Mouse (Mus musculus) mammary gland, adult 2 months (tissue): ENCODE data around the gene Mbd3l1. TPM values are rescaled to one million over a fixed set of nuclear protein-coding genes. Genes with fewer than 3 reads are reported as not detected.

ENCODE experiments used
- polyA plus RNA-seq: library from polyadenylated mRNA; depleted of rRNA; stranded (reverse); fragments of >200 nt; gene quantifications from 2 replicates; pipeline ENCODE4 v1.2.3, GENCODE M21; 2012; ENCODE audit warnings: low replicate concordance; rRNA removed

The Mbd3l1 gene
- polyA plus RNA-seq = not detected in 2 replicates

DNA sequence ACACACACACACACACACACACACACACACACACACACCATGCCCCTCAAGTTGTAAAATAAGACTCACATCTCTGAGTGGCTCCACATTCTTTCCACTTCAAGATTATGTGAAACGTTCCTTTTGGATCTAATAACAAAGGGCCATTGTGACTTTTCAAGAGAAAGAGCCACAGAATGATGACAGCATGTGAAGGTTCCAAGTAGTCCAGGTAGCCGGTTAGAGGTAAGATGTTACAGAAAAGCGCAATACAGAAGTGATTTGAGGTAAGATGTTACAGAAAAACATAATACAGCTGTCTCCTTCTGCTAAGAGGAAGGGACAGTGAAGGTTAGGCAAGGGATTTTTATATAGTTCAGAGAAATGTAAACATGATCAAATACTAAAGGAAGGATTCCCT lies at the start of gene Mbd3l1, which contains the start of gene Zfp558:
TSS of gene Mbd3l1 (plus strand) at position 192 of the 400 bp plus-strand sequence.
TSS of gene Zfp558 (minus strand) at position 101 of the 400 bp plus-strand sequence.

DNA sequence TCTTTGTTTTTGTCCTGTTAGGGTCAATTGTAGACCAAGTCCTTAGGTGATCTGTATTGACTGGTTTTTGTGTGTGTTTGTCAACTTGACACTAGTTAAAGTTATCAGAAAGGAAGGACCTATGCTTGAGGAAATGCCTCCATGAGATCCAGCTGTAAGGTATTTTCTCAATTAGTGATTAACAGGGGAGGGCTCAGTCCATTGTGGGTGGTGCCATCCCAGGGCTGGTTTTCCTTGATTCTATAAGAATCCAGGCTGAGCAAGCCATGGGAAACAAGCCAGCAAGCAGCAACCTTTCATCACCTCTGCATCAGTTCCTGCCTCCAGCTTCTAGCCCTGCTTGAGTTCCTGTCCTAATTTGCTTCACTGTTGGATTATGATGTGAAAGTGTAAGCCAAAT lies 47.8 kb upstream of the Mbd3l1 start, which contains the start of gene Mbd3l2:
TSS of gene Mbd3l2 (plus strand) at position 301 of the 400 bp plus-strand sequence.

Other genes starting within 250 kb of the Mbd3l1 start
- gene Chordc1, start 186.2 kb upstream of the Mbd3l1 start, polyA plus RNA-seq = 20.1 and 33.2 TPM in 2 replicates
- gene Naalad2, start 75.4 kb upstream of the Mbd3l1 start, polyA plus RNA-seq = 0.49 and 2.1 TPM in 2 replicates
- gene Ubtfl1, start 73.9 kb upstream of the Mbd3l1 start, polyA plus RNA-seq = not detected in 2 replicates
- gene Mbd3l2, start 47.7 kb upstream of the Mbd3l1 start, polyA plus RNA-seq = not detected in 2 replicates
- gene Zfp558, start 91 bp upstream of the Mbd3l1 start, polyA plus RNA-seq = 0.13 and 0.32 TPM in 2 replicates
- 2.0 and 3.7 TPM in 2 replicates for gene Muc16, start 196.2 kb downstream of the Mbd3l1 start, polyA plus RNA-seq